In genomic region chr5:122285767-122286150, GRCm38 (mm10) we compare ENCODE assay signal across 8 mouse cellular contexts. TPM values are rescaled to one million over a fixed set of nuclear protein-coding genes. Genes with fewer than 3 reads are reported as not detected.
DNase-seq lines count a peak whose midpoint lies in the region; ATAC-seq and TF ChIP-seq lines count a peak whose summit lies in the region.

No protein-coding gene starts in this region.

- H3K4me3 ChIP-seq in thymus, adult 2 months (ENCODE audit: control insufficient read depth, insufficient read depth, low read length): no peak overlapping the region; the same call in 1 of the 2 replicates
- H3K4me3 ChIP-seq in liver, embryonic 13.5 days (replicated peaks): peak overlapping the region; percentile 97
- peak overlapping the region; percentile 94 for H3K4me3 ChIP-seq in stomach, postnatal 0 days (ENCODE audit: low read depth, low read length)

- no peaks in the 10 kb centered on the region; the same call in 1 of the 2 replicates for H3K36me3 ChIP-seq in thymus, adult 2 months (ENCODE audit: control insufficient read depth, insufficient read depth, low read length)
- peaks cover 14% of the 10 kb centered on the region for H3K36me3 ChIP-seq in liver, embryonic 13.5 days
- no peaks in the 10 kb centered on the region for H3K36me3 ChIP-seq in stomach, postnatal 0 days (ENCODE audit: control insufficient read depth, insufficient read depth, low read length)

- TF ChIP-seq EP300 in stomach, postnatal 0 days (optimal IDR thresholded peaks at IDR 0.05): no peak

- WGBS in thymus, adult 2 months: 17% methylated on average over 7 of the region's 7 CpGs
- WGBS in liver, embryonic 13.5 days (ENCODE audit: insufficient replicate concordance): 49% methylated on average over 7 of the region's 7 CpGs
- 46% methylated on average over 7 of the region's 7 CpGs for WGBS in stomach, postnatal 0 days

- no peak for ATAC-seq in liver, embryonic 13.5 days (ENCODE audit: low read depth)
- ATAC-seq in stomach, postnatal 0 days (ENCODE audit: low FRiP score, low TSS enrichment): no peak

- no peaks in the 10 kb centered on the region for H3K27me3 ChIP-seq in thymus, adult 2 months (ENCODE audit: control insufficient read depth, insufficient read depth, low read length)
- peaks cover 17% of the 10 kb centered on the region for H3K27me3 ChIP-seq in liver, embryonic 13.5 days
- no peaks in the 10 kb centered on the region for H3K27me3 ChIP-seq in stomach, postnatal 0 days (ENCODE audit: control insufficient read depth, insufficient read depth, low read length)

- H3K9ac ChIP-seq in liver, embryonic 13.5 days: peak overlapping the region; percentile 91
- peak overlapping the region; percentile 93 for H3K9ac ChIP-seq in stomach, postnatal 0 days (ENCODE audit: low read length)

- TF ChIP-seq POLR2A in thymus, adult 2 months (IDR thresholded peaks at IDR 0.05; ENCODE audit: control insufficient read depth, extremely low read depth, insufficient read depth, low read length, poor library complexity): no peak

- no peak for TF ChIP-seq CTCF in thymus, adult 2 months (IDR thresholded peaks at IDR 0.05; ENCODE audit: borderline replicate concordance, control insufficient read depth, extremely low read depth, insufficient read depth, low read length, poor library complexity)
- TF ChIP-seq CTCF in stomach, postnatal 0 days (IDR thresholded peaks at IDR 0.05; ENCODE audit: low read depth): no peak

- DNase-seq in gastrocnemius, adult 18-20 months (ENCODE audit: low spot score): peak; percentile 32
- no peak for DNase-seq in gastrocnemius, postnatal 10 days
- DNase-seq in thymus, postnatal 0 days (ENCODE audit: low spot score): peak; percentile 44
- no peak for DNase-seq in thymus, adult 2 months
- DNase-seq in liver, embryonic 13.5 days: no peak
- DNase-seq in stomach, postnatal 0 days (ENCODE audit: low spot score): no peak
- DNase-seq in right cerebral cortex, postnatal 25 days: no peak
- no peak for DNase-seq in layer of hippocampus, adult 18-20 months (ENCODE audit: low spot score in 2 of 2)

- no peaks in the 10 kb centered on the region for H3K9me3 ChIP-seq in liver, embryonic 13.5 days (replicated peaks)
- H3K9me3 ChIP-seq in stomach, postnatal 0 days (ENCODE audit: control insufficient read depth, low read length): no peaks in the 10 kb centered on the region

- H3K4me1 ChIP-seq in thymus, adult 2 months (replicated peaks; ENCODE audit: control insufficient read depth, insufficient read depth, low read length): peaks cover 24% of the 10 kb centered on the region
- peaks cover 67% of the 10 kb centered on the region for H3K4me1 ChIP-seq in liver, embryonic 13.5 days (replicated peaks)
- 0 out of 2 replicates have a peak, but pooled peaks cover 4% of the 10 kb centered on the region for H3K4me1 ChIP-seq in stomach, postnatal 0 days (replicated peaks; ENCODE audit: control insufficient read depth, insufficient read depth)

- peak overlapping the region; percentile 100 for H3K4me2 ChIP-seq in liver, embryonic 13.5 days
- peak overlapping the region; percentile 93 for H3K4me2 ChIP-seq in stomach, postnatal 0 days (replicated peaks; ENCODE audit: low read depth)

- no peak overlapping the region for H3K27ac ChIP-seq in thymus, adult 2 months (ENCODE audit: control insufficient read depth, insufficient read depth, low read length)
- H3K27ac ChIP-seq in liver, embryonic 13.5 days: no peak overlapping the region
- no peak overlapping the region for H3K27ac ChIP-seq in stomach, postnatal 0 days (replicated peaks)

RNA-seq across cellular contexts. Expression of gene Pptc7, which starts 1.6 kb away (rescaled TPM):
- total RNA-seq in gastrocnemius, adult 18-20 months (2021): 10 to 100 TPM; 91.6 to 96.4 TPM
- 10 to 100 TPM; 30.0 to 36.1 TPM for total RNA-seq in gastrocnemius, postnatal 10 days (2021)
- polyA plus RNA-seq in thymus, postnatal 0 days (2015; fragmentation: Nextera tagmentation; extraction: Ambion mirVana): 23.8 and 34.3 TPM in 2 replicates
- polyA plus RNA-seq in thymus, adult 2 months (2012; rRNA removed): 72.4 and 78.8 TPM in 2 replicates
- polyA plus RNA-seq in liver, embryonic 13.5 days (2015; fragmentation: Nextera tagmentation; extraction: Ambion mirVana): 3.4 and 3.5 TPM in 2 replicates
- 7.8 and 8.2 TPM in 2 replicates for polyA plus RNA-seq in stomach, postnatal 0 days (2015; fragmentation: Nextera tagmentation; extraction: Ambion mirVana)
- 10 to 100 TPM; 44.9 to 47.9 TPM for total RNA-seq in layer of hippocampus, adult 18-20 months (2021)

RNA-seq across cellular contexts. Expression of gene Tctn1, which starts 21.5 kb away (rescaled TPM):
- total RNA-seq in gastrocnemius, adult 18-20 months (2021): 1 to 10 TPM; 1.3 to 2.0 TPM
- 1 to 10 TPM; 2.8 to 6.3 TPM for total RNA-seq in gastrocnemius, postnatal 10 days (2021)
- polyA plus RNA-seq in thymus, postnatal 0 days (2015; fragmentation: Nextera tagmentation; extraction: Ambion mirVana): 1.8 and 3.3 TPM in 2 replicates
- 41.4 and 45.0 TPM in 2 replicates for polyA plus RNA-seq in thymus, adult 2 months (2012; rRNA removed)
- polyA plus RNA-seq in liver, embryonic 13.5 days (2015; fragmentation: Nextera tagmentation; extraction: Ambion mirVana): 0.68 and 1.1 TPM in 2 replicates
- 2.3 TPM in 2 replicates for polyA plus RNA-seq in stomach, postnatal 0 days (2015; fragmentation: Nextera tagmentation; extraction: Ambion mirVana)
- 10 to 100 TPM; 10.9 to 12.0 TPM for total RNA-seq in layer of hippocampus, adult 18-20 months (2021)

Comparison
In these comparisons a context has a peak if more than half of its experiments do, and no peak if none do; other contexts are left out.
1. DNase-seq: peak in gastrocnemius, adult 18-20 months (single experiment) and thymus, postnatal 0 days (single experiment); none in gastrocnemius, postnatal 10 days (single experiment), thymus, adult 2 months (single experiment), liver, embryonic 13.5 days (single experiment), stomach, postnatal 0 days (single experiment), right cerebral cortex, postnatal 25 days (single experiment) and layer of hippocampus, adult 18-20 months (0 of 2).